Mouse (Mus musculus): ENCODE data around the gene Iffo1.

GRCm38 (mm10) chr6:125156491-125156890, 11.4 kb downstream of the Iffo1 start:
- TF ChIP-seq CTCF (IDR thresholded peaks at IDR 0.05; ENCODE audit: low read depth) (no peak), EP300 (IDR thresholded peaks at IDR 0.05; ENCODE audit: low read depth) (no peak)
